Mouse (Mus musculus) spleen, adult 18-20 months (tissue): Measurements from ENCODE around the gene Olfr1087.
"Not testable (repeated sequence)": the region's sequence is repeated elsewhere in the genome, so short reads cannot be mapped to it uniquely, and the experiment has no call there.

Experiments used
- DNase-seq, 2 experiments: peaks; one replicate each; pipeline ENCODE4 v3.0.0; 2022; ENCODE audit warnings: mixed read lengths in 2 of 2

The Olfr1087 gene

DNA sequence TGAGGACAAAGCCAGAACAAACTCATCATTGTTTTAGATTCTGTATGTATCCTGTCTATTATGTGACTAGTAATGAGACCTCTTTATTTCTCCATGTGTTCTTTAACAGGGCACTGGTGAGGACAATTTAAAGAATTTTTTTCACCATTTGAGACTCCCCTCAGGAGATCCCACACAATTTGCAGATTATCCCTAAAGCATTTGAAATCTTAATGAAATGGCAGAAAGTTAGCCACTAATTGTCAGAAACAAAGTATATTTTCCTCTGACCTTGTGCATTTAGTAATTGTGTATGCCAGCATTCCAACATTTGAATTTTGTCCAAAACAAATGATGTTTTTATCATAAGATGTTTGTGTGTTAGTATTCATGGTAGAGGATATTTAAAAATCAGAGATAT lies at the start of gene Olfr1087:
Gene Olfr1087 (minus strand): TSS at position 101 of the 400 bp plus-strand sequence.
- DNase-seq, result no peak

GRCm38 (mm10) chr2:86733601-86734000 lies 35.4 kb upstream of the Olfr1087 start, which contains the start of gene Olfr1089:
Gene Olfr1089 (minus strand): TSS chr2:86733701.
- no peak for DNase-seq

GRCm38 (mm10) chr2:86679992-86680391 lies 18.2 kb downstream of the Olfr1087 start, which contains the start of gene Olfr1086:
Gene Olfr1086 (minus strand): TSS chr2:86680092.
- no peak for DNase-seq

GRCm38 (mm10) chr2:86661919-86662318 lies 36.3 kb downstream of the Olfr1087 start, which contains the start of gene Olfr1085:
Gene Olfr1085 (minus strand): TSS chr2:86662019.
- DNase-seq, result no peak

DNA sequence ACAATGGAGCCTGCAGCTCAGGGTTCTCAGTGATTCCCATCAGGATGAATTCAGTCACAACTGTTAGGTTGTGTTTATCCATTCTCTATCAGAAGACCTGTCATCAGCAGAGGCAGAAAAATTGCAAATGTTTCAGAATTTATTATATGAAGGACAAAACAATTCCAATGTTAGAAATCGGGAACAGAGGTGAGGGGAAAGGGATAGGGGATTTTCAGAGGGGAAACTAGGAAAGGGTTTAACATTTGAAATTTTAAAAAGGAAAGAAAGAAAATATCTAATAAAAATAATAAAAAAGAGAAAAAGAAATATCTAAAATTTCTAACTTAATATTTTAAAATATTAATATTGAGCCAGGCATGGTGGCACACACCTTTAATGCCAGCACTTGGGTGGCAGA lies 58.6 kb downstream of the Olfr1087 start, which contains the start of gene Olfr1084:
Gene Olfr1084 (minus strand): TSS at position 101 of the 400 bp plus-strand sequence.
- not testable (repeated sequence) for DNase-seq
